Mouse (Mus musculus) heart, embryonic 16.5 days (tissue): ENCODE data around the gene En2. TPM values are rescaled to one million over a fixed set of nuclear protein-coding genes. Genes with fewer than 3 reads are reported as not detected.

Experiments used
- ATAC-seq: fragments of 200-750 bp; cut with Nextera tagmentation; replicated peaks from 2 replicates; pipeline ENCODE4 v1.8.0; 2017; ENCODE audit warnings: moderate number of reproducible peaks; ENCODE audit not compliant: insufficient read depth, low FRiP score; ENCODE audit errors: extremely low read depth
- H3K27ac ChIP-seq: fragments of 300-500 bp; sonication (generic); 2 replicates; pipeline ENCODE4 v1.5.1; 2014; ENCODE audit warnings: mild to moderate bottlenecking, low read length, control low read depth, moderate library complexity
- H3K27me3 ChIP-seq: fragments of 300-500 bp; sonication (generic); 2 replicates; pipeline ENCODE4 v1.6.1; 2014; ENCODE audit warnings: low read length, mixed read lengths; ENCODE audit not compliant: control insufficient read depth, insufficient read depth
- H3K36me3 ChIP-seq: fragments of 300-500 bp; sonication (generic); 2 replicates; pipeline ENCODE4 v1.6.1; 2014; ENCODE audit not compliant: control insufficient read depth, insufficient read depth
- H3K4me1 ChIP-seq: fragments of 300-500 bp; sonication (generic); 2 replicates; pipeline ENCODE4 v1.6.1; 2014; ENCODE audit warnings: low read length, mixed read lengths; ENCODE audit not compliant: control insufficient read depth, insufficient read depth
- H3K4me2 ChIP-seq: fragments of 300-500 bp; sonication (generic); 2 replicates; pipeline ENCODE4 v1.6.1; 2014; ENCODE audit warnings: low read depth, mild to moderate bottlenecking, control low read depth, low read length
- H3K4me3 ChIP-seq: fragments of 300-500 bp; sonication (generic); 2 replicates; pipeline ENCODE4 v1.5.1; 2014; ENCODE audit warnings: mild to moderate bottlenecking, control low read depth, low read length
- H3K9ac ChIP-seq: fragments of 300-500 bp; sonication (generic); 2 replicates; pipeline ENCODE4 v1.6.1; 2014; ENCODE audit warnings: low read length, control low read depth
- H3K9me3 ChIP-seq: fragments of 300-500 bp; sonication (generic); replicated peaks from 2 replicates; pipeline ENCODE4 v1.6.1; 2016; ENCODE audit warnings: low read length; ENCODE audit not compliant: control insufficient read depth
- WGBS: fragments of 180-500 bp; shearing (Covaris S2); extraction: QIAGEN DNeasy Blood & Tissue Kit; methylation state at CpG from one replicate; pipeline ENCODE4 v1.1.7; 2014; 5-methylcytosine and 5-hydroxymethylcytosine counted together
- polyA plus RNA-seq: library from polyadenylated mRNA; unstranded; fragments of >200 nt; fragmentation: Nextera tagmentation; extraction: Ambion mirVana; gene quantifications from 2 replicates; pipeline ENCODE4 v1.2.1, GENCODE M21; 2015

Gene En2
- polyA plus RNA-seq, 1 experiment from 2014 or later: not detected

- Histone ChIP-seq H3K9ac (no peak overlapping the region), H3K4me1 (no peaks in the 10 kb centered on the region; the same call in 1 of the 2 replicates), H3K27me3 (peaks cover 90% of the 10 kb centered on the region), H3K9me3 (no peaks in the 10 kb centered on the region), H3K4me3 (no peak overlapping the region), H3K36me3 (no peaks in the 10 kb centered on the region), H3K4me2 (no peak overlapping the region), H3K27ac (no peak overlapping the region)
- no peak for ATAC-seq
- 14% methylated on average over 1 of the region's 1 CpGs for WGBS
These were observed 8.2 kb downstream of the En2 start for GRCm38 (mm10) chr5:28173674-28174073.

- H3K9ac ChIP-seq: no peak overlapping the region
- H3K9me3 ChIP-seq: no peaks in the 10 kb centered on the region
- H3K4me2 ChIP-seq: no peak overlapping the region
- 5% methylated on average over 8 of the region's 9 CpGs for WGBS
- H3K4me1 ChIP-seq: no peaks in the 10 kb centered on the region
- no peak for ATAC-seq
- no peaks in the 10 kb centered on the region for H3K36me3 ChIP-seq
- H3K27me3 ChIP-seq: peaks cover 90% of the 10 kb centered on the region
- no peak overlapping the region for H3K27ac ChIP-seq
- H3K4me3 ChIP-seq: no peak overlapping the region
These were observed 8.6 kb downstream of the En2 start for GRCm38 (mm10) chr5:28174086-28174485.

GRCm38 (mm10) chr5:28174876-28175569 lies 9.5 kb downstream of the En2 start:
- Histone ChIP-seq H3K4me1 (no peaks in the 10 kb centered on the region), H3K9me3 (no peaks in the 10 kb centered on the region), H3K9ac (no peak overlapping the region), H3K4me2 (no peak overlapping the region), H3K27ac (no peak overlapping the region), H3K27me3 (peaks cover 90% of the 10 kb centered on the region), H3K36me3 (no peaks in the 10 kb centered on the region), H3K4me3 (no peak overlapping the region)
- 3% methylated on average over 24 of the region's 24 CpGs for WGBS
- no peak for ATAC-seq

- Histone ChIP-seq H3K4me3 (no peak overlapping the region), H3K27ac (no peak overlapping the region), H3K4me1 (no peaks in the 10 kb centered on the region), H3K27me3 (peaks cover 91% of the 10 kb centered on the region), H3K9ac (no peak overlapping the region), H3K4me2 (no peak overlapping the region), H3K36me3 (no peaks in the 10 kb centered on the region), H3K9me3 (no peaks in the 10 kb centered on the region)
- no peak for ATAC-seq
- 3% methylated on average over 10 of the region's 10 CpGs for WGBS
These were observed 10.1 kb downstream of the En2 start for GRCm38 (mm10) chr5:28175570-28175919.

- Histone ChIP-seq H3K4me1 (no peaks in the 10 kb centered on the region), H3K4me3 (no peak overlapping the region), H3K27ac (no peak overlapping the region), H3K27me3 (peaks cover 88% of the 10 kb centered on the region), H3K36me3 (no peaks in the 10 kb centered on the region), H3K4me2 (no peak overlapping the region), H3K9ac (no peak overlapping the region), H3K9me3 (no peaks in the 10 kb centered on the region)
- 8% methylated on average over 4 of the region's 4 CpGs for WGBS
- no peak for ATAC-seq
These were observed 10.5 kb downstream of the En2 start for GRCm38 (mm10) chr5:28176023-28176422.

- 16% methylated on average over 2 of the region's 2 CpGs for WGBS
- Histone ChIP-seq H3K4me1 (no peaks in the 10 kb centered on the region), H3K4me2 (no peak overlapping the region), H3K36me3 (no peaks in the 10 kb centered on the region), H3K9me3 (no peaks in the 10 kb centered on the region), H3K4me3 (no peak overlapping the region), H3K9ac (no peak overlapping the region), H3K27ac (no peak overlapping the region), H3K27me3 (peaks cover 88% of the 10 kb centered on the region)
- no peak for ATAC-seq
These were observed 11.1 kb downstream of the En2 start for GRCm38 (mm10) chr5:28176585-28176984.

GRCm38 (mm10) chr5:28178322-28178721 lies 12.8 kb downstream of the En2 start:
- no peaks in the 10 kb centered on the region for H3K4me1 ChIP-seq
- 34% methylated on average over 5 of the region's 5 CpGs for WGBS
- ATAC-seq: no peak
- no peak overlapping the region for H3K9ac ChIP-seq
- peaks cover 71% of the 10 kb centered on the region for H3K27me3 ChIP-seq
- H3K36me3 ChIP-seq: no peaks in the 10 kb centered on the region
- no peak overlapping the region for H3K27ac ChIP-seq
- H3K9me3 ChIP-seq: no peaks in the 10 kb centered on the region
- H3K4me2 ChIP-seq: no peak overlapping the region
- no peak overlapping the region for H3K4me3 ChIP-seq

GRCm38 (mm10) chr5:28179237-28179790 lies 13.8 kb downstream of the En2 start:
- Histone ChIP-seq H3K9me3 (no peaks in the 10 kb centered on the region), H3K4me1 (no peaks in the 10 kb centered on the region), H3K36me3 (no peaks in the 10 kb centered on the region), H3K9ac (no peak overlapping the region), H3K27ac (no peak overlapping the region), H3K4me3 (no peak overlapping the region), H3K4me2 (no peak overlapping the region), H3K27me3 (peaks cover 61% of the 10 kb centered on the region)
- no peak for ATAC-seq
- WGBS: 52% methylated on average over 7 of the region's 7 CpGs

- no peaks in the 10 kb centered on the region for H3K36me3 ChIP-seq
- 51% methylated on average over 3 of the region's 3 CpGs for WGBS
- ATAC-seq: no peak
- H3K4me3 ChIP-seq: no peak overlapping the region
- H3K4me2 ChIP-seq: no peak overlapping the region
- no peaks in the 10 kb centered on the region for H3K9me3 ChIP-seq
- H3K27me3 ChIP-seq: peaks cover 18% of the 10 kb centered on the region
- H3K27ac ChIP-seq: no peak overlapping the region
- no peak overlapping the region for H3K9ac ChIP-seq
- H3K4me1 ChIP-seq: no peaks in the 10 kb centered on the region
These were observed 26.0 kb downstream of the En2 start for GRCm38 (mm10) chr5:28191201-28192098.
